Mouse (Mus musculus) T-helper 17 cell (primary cell): ENCODE results near the gene Ppig.

ENCODE experiments used
- in situ Hi-C, 2 experiments: fragments of 300-600 bp; cut with MboI, MseI; formaldehyde crosslinking; loops; 1 replicate in 1 of 2; 2 replicates in 1 of 2; pipeline ENCODE4 v1.15.1; 2025; ENCODE audit warnings: high pct_unique_total_duplicates in 2 of 2

The Ppig gene

GRCm38 (mm10) chr2:69722273-69722649, at the start of gene Ppig:
Gene Ppig, plus strand, starts transcription at chr2:69722545.
- in situ Hi-C loops = no loop called here

- in situ Hi-C loops = no loop called here
Measured at GRCm38 (mm10) chr2:69673723-69674122, 48.6 kb upstream of the Ppig start.

GRCm38 (mm10) chr2:69675266-69675665, 47.1 kb upstream of the Ppig start:
- in situ Hi-C loops = loop anchor here in 1 of 2 experiments (5.0 kb wide), 1 partner anchor 38 kb away; no protein-coding TSS in a partner anchor

- in situ Hi-C loops = loop anchor here in 1 of 2 experiments (5.0 kb wide), 1 partner anchor 39 kb away; no protein-coding TSS in a partner anchor
Measured at GRCm38 (mm10) chr2:69676713-69677112, 45.6 kb upstream of the Ppig start.

GRCm38 (mm10) chr2:69677215-69677614, 45.1 kb upstream of the Ppig start:
- in situ Hi-C loops = loop anchor here in 1 of 2 experiments (5.0 kb wide), 1 partner anchor 40 kb away; no protein-coding TSS in a partner anchor

GRCm38 (mm10) chr2:69679990-69680389, 42.4 kb upstream of the Ppig start:
- in situ Hi-C loops = loop anchor here in 1 of 2 experiments (5.0 kb wide), 1 partner anchor 43 kb away; no protein-coding TSS in a partner anchor

- in situ Hi-C loops = no loop called here
Measured at GRCm38 (mm10) chr2:69681931-69682330, 40.4 kb upstream of the Ppig start.

- in situ Hi-C loops = no loop called here
Measured at GRCm38 (mm10) chr2:69683036-69683805, 39.1 kb upstream of the Ppig start.

GRCm38 (mm10) chr2:69684488-69684887, 37.9 kb upstream of the Ppig start:
- in situ Hi-C loops = no loop called here

GRCm38 (mm10) chr2:69690214-69690613, 32.1 kb upstream of the Ppig start:
- in situ Hi-C loops = no loop called here

- in situ Hi-C loops = no loop called here
Measured at GRCm38 (mm10) chr2:69690843-69691242, 31.5 kb upstream of the Ppig start.

- in situ Hi-C loops = no loop called here
Measured at GRCm38 (mm10) chr2:69693501-69693900, 28.8 kb upstream of the Ppig start.

GRCm38 (mm10) chr2:69700446-69700845, 21.9 kb upstream of the Ppig start:
- in situ Hi-C loops = no loop called here

GRCm38 (mm10) chr2:69712171-69712570, 10.2 kb upstream of the Ppig start:
- in situ Hi-C loops = no loop called here

GRCm38 (mm10) chr2:69712981-69713625, 9.2 kb upstream of the Ppig start, which contains the start of gene Fastkd1:
Gene Fastkd1, minus strand, starts transcription at chr2:69713516.
- in situ Hi-C loops = no loop called here

GRCm38 (mm10) chr2:69713626-69714014, 8.7 kb upstream of the Ppig start:
- in situ Hi-C loops = no loop called here

- in situ Hi-C loops = no loop called here
Measured at GRCm38 (mm10) chr2:69714126-69714525, 8.2 kb upstream of the Ppig start.

- in situ Hi-C loops = no loop called here
Measured at GRCm38 (mm10) chr2:69716483-69716882, 5.9 kb upstream of the Ppig start.

GRCm38 (mm10) chr2:69719121-69719520, 3.2 kb upstream of the Ppig start:
- in situ Hi-C loops = no loop called here

GRCm38 (mm10) chr2:69722650-69723518, 539 bp downstream of the Ppig start:
- in situ Hi-C loops = no loop called here

- in situ Hi-C loops = no loop called here
Measured at GRCm38 (mm10) chr2:69723519-69723825, 1.1 kb downstream of the Ppig start.

GRCm38 (mm10) chr2:69745091-69745490, 22.7 kb downstream of the Ppig start:
- in situ Hi-C loops = no loop called here
